ENCODE assay signal across 8 mouse cellular contexts in genomic region chr10:128283604-128284579, GRCm38 (mm10). TPM values are rescaled to one million over a fixed set of nuclear protein-coding genes. Genes with fewer than 3 reads are reported as not detected.
A peak's percentile ranks its signal among the peaks of the same experiment; 100 is the strongest.
DNase-seq lines count a peak whose midpoint lies in the region; ATAC-seq and TF ChIP-seq lines count a peak whose summit lies in the region.
"Had no signal": no experiment of that assay in that cellular context is flagged by ENCODE, and none has a peak within 500 bp of the region (broad histone marks: within the 10 kb centered on the region; RNA-seq: fewer than 3 reads in every experiment).

No protein-coding gene starts in this region.

- peak; percentile 56 for TF ChIP-seq CTCF in E14TG2a.4 (conservative IDR thresholded peaks at IDR 0.05; ENCODE audit: low read length)
- peak; percentile 87 for TF ChIP-seq CTCF in gastrocnemius, adult 2 months (IDR thresholded peaks at IDR 0.05)
- peak; percentile 78 for TF ChIP-seq CTCF in lung, embryonic 14.5 days (IDR thresholded peaks at IDR 0.05; ENCODE audit: low read depth)

- H3K27ac ChIP-seq in gastrocnemius, adult 2 months: no peak overlapping the region
- no peak overlapping the region for H3K27ac ChIP-seq in lung, embryonic 14.5 days (ENCODE audit: low read depth)
- H3K27ac ChIP-seq: limb, embryonic 15.5 days had no signal

- no peaks in the 10 kb centered on the region for H3K27me3 ChIP-seq in E14TG2a.4 (ENCODE audit: insufficient read depth, low read length)
- no peaks in the 10 kb centered on the region for H3K27me3 ChIP-seq in lung, embryonic 14.5 days (ENCODE audit: insufficient read depth, low read length)
- H3K27me3 ChIP-seq: limb, embryonic 15.5 days had no signal

- intact Hi-C loops in gastrocnemius, adult 2 months (cut with DNase I): loop anchor here (2.0 kb wide), 1 partner anchor 71 kb away; no protein-coding TSS in a partner anchor

- peaks cover 88% of the 10 kb centered on the region for H3K36me3 ChIP-seq in E14TG2a.4 (ENCODE audit: insufficient read depth, low read length)
- H3K36me3 ChIP-seq in lung, embryonic 14.5 days (ENCODE audit: insufficient read depth): peaks cover 65% of the 10 kb centered on the region

- H3K4me3 ChIP-seq in E14TG2a.4 (replicated peaks; ENCODE audit: low read length): peak overlapping the region; percentile 69
- no peak overlapping the region for H3K4me3 ChIP-seq in gastrocnemius, adult 2 months
- H3K4me3 ChIP-seq in lung, embryonic 14.5 days (ENCODE audit: low read depth, low read length): no peak overlapping the region
- H3K4me3 ChIP-seq: limb, embryonic 15.5 days had no signal

- no peaks in the 10 kb centered on the region for H3K9me3 ChIP-seq in E14TG2a.4 (ENCODE audit: low read length)
- H3K9me3 ChIP-seq in lung, embryonic 14.5 days (ENCODE audit: low read depth, low read length): no peaks in the 10 kb centered on the region
- H3K9me3 ChIP-seq: limb, embryonic 15.5 days had no signal

- H3K9ac ChIP-seq in lung, embryonic 14.5 days: no peak overlapping the region
- H3K9ac ChIP-seq: limb, embryonic 15.5 days had no signal

- DNase-seq in cerebellum, postnatal 25 days: peak; percentile 97 to 99
- peak; percentile 74 for DNase-seq in gastrocnemius, adult 2 months
- DNase-seq in kidney, postnatal 10 days: peak; percentile 86
- peak; percentile 85 for DNase-seq in lung, embryonic 14.5 days
- DNase-seq in retina, postnatal 7 days (ENCODE audit: low read depth, low spot score): peak; percentile 62

- ATAC-seq in activated CD4-positive, CD25-positive, alpha-beta regulatory T cell, adult 4 months: peak; percentile 54
- peak; percentile 24; the same call in 1 of the 2 replicates for ATAC-seq in lung, embryonic 14.5 days (ENCODE audit: insufficient read depth)

- WGBS in lung, embryonic 14.5 days: 66% methylated on average over 31 of the region's 31 CpGs

- peaks cover 63% of the 10 kb centered on the region for H3K4me1 ChIP-seq in E14TG2a.4 (replicated peaks; ENCODE audit: low read depth, low read length)
- no peaks in the 10 kb centered on the region for H3K4me1 ChIP-seq in lung, embryonic 14.5 days (ENCODE audit: insufficient read depth)
- H3K4me1 ChIP-seq: limb, embryonic 15.5 days had no signal

- no peak overlapping the region for H3K4me2 ChIP-seq in lung, embryonic 14.5 days
- H3K4me2 ChIP-seq: limb, embryonic 15.5 days had no signal

RNA-seq across cellular contexts. Expression of gene Stat2, which starts 13.5 kb away (rescaled TPM):
- 10 to 100 TPM; 45.6 to 66.1 TPM for polyA plus RNA-seq in activated CD4-positive, CD25-positive, alpha-beta regulatory T cell, adult 4 months (2017; shearing (Covaris generic))
- total RNA-seq in gastrocnemius, adult 2 months (2021): 1 to 10 TPM; 3.2 to 4.5 TPM
- 13.1 and 13.8 TPM in 2 replicates for polyA plus RNA-seq in lung, embryonic 14.5 days (2014; fragmentation: Nextera tagmentation; extraction: Ambion mirVana)

RNA-seq across cellular contexts. Expression of gene Il23a, which starts 14.7 kb away (rescaled TPM):
- polyA plus RNA-seq in activated CD4-positive, CD25-positive, alpha-beta regulatory T cell, adult 4 months (2017; shearing (Covaris generic)): not detected
- total RNA-seq in gastrocnemius, adult 2 months (2021): not detected
- 0.17 and 0.41 TPM in 2 replicates for polyA plus RNA-seq in lung, embryonic 14.5 days (2014; fragmentation: Nextera tagmentation; extraction: Ambion mirVana)

RNA-seq across cellular contexts. Expression of gene Apof, which starts 15.4 kb away (rescaled TPM):
- not detected for polyA plus RNA-seq in activated CD4-positive, CD25-positive, alpha-beta regulatory T cell, adult 4 months (2017; shearing (Covaris generic))
- not detected for total RNA-seq in gastrocnemius, adult 2 months (2021)
- not detected in 2 replicates for polyA plus RNA-seq in lung, embryonic 14.5 days (2014; fragmentation: Nextera tagmentation; extraction: Ambion mirVana)

RNA-seq across cellular contexts. Expression of gene Pan2, which starts 19.2 kb away (rescaled TPM):
- 10 to 100 TPM; 18.9 to 21.1 TPM for polyA plus RNA-seq in activated CD4-positive, CD25-positive, alpha-beta regulatory T cell, adult 4 months (2017; shearing (Covaris generic))
- 1 to 10 TPM; 5.1 to 5.3 TPM for total RNA-seq in gastrocnemius, adult 2 months (2021)
- polyA plus RNA-seq in lung, embryonic 14.5 days (2014; fragmentation: Nextera tagmentation; extraction: Ambion mirVana): 33.4 and 36.2 TPM in 2 replicates

RNA-seq across cellular contexts. Expression of gene Apon, which starts 30.0 kb away (rescaled TPM):
- not detected for polyA plus RNA-seq in activated CD4-positive, CD25-positive, alpha-beta regulatory T cell, adult 4 months (2017; shearing (Covaris generic))
- not detected for total RNA-seq in gastrocnemius, adult 2 months (2021)
- 0.18 and 0.67 TPM in 2 replicates for polyA plus RNA-seq in lung, embryonic 14.5 days (2014; fragmentation: Nextera tagmentation; extraction: Ambion mirVana)
